Mouse (Mus musculus): ENCODE measurements around the gene Cnpy4. TPM values are rescaled to one million over a fixed set of nuclear protein-coding genes. Genes with fewer than 3 reads are reported as not detected.

Gene Cnpy4
- 1 to 10 TPM; 5.9 to 7.1 TPM for total RNA-seq (2021)

DNA sequence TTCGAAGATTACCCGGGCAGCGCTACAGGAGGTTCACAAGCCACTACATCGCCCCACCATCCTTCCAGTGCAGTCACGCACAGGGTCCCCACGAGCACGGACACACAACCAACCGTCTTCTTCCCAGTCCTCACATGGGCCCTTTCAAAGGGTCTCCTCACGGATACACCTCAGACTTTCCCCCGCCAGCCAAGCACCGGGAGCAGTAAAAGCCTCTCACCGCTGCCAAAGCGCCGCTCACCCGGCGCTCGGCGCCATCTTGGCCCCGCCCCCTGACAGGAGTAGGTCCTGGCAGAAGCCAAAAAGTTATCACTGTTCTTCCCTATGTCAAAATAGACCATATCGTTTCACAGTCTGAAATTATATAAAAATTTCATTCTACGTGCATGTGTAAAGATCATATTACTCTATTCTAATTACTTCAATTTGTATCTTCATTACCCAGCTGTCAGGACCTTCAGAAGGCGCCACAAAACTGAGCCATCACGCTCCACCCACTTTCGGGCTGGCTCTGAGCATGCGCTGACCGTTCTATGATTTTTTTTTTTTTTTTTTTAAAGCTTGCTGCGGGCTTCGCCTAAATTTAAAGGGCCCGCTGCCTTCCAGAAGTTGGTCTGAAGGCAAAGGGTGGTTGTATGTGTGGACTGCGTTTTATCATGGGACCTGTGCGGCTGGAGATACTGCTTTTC lies at the start of gene Cnpy4, which contains the start of gene Taf6:
Gene Cnpy4 (plus strand): TSS at position 536 of the 689 bp plus-strand sequence.
Gene Taf6 (minus strand): TSS at position 502 of the 689 bp plus-strand sequence.
- intact Hi-C loops (cut with DNase I), result loop anchor here (2.0 kb wide), 1 partner anchor 14 kb away; the partner anchor contains the start of genes Ap4m1 and Mcm7
- DNase-seq (ENCODE audit: low spot score), result peak; percentile 69

DNA sequence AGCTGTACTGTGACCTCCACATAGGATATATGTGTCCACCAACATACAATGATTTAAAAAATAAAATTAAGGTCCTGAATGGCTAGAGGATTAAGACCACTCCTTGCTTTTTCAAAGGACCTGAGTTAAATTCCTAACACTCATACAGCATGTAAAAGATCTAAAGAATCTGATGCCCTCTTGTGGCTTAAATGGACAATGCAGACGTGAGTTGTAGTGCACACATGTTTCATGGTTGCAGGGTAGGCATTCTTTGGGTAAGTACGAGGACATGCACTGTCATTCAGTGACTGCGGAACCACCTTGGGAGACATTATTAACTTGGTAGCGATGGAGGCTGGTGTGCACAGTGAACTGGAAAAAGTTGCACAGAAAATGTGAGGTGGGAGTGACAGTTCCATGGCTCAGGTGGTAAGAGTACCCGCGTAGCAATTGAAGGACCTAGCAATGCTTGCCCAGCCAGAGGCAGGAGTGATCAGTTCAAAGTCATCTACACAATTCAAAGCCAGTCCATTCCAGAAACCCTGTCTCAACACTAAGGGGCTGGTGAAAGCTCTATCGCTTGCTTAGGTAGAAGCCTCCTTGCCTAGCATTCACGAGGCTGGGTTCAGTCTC lies 49.2 kb upstream of the Cnpy4 start:
- intact Hi-C loops (cut with DNase I), result loop anchor here (5.0 kb wide), 1 partner anchor 251 kb away; no protein-coding TSS in a partner anchor
- no peak for DNase-seq (ENCODE audit: low spot score)

DNA sequence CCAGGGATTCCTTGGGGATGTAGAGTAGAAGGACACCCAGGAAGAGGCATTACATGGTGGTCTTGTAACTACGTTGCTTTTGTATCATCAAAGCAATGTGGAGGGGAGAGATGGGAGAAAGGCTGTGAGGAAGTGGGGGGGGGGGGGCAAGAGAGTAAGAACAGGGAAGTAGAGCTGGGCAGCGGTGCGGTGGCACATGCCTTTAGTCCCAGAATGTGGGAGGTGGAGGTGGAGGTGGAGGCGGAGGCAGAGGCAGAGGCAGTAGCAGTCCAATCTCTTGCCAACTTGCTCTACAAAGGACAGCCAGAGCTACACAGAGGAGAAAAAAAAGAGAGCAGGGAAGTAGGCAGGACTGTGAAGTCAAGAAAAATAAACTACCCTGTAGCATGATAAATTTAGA lies 48.7 kb upstream of the Cnpy4 start:
- no peak for DNase-seq (ENCODE audit: low spot score)
- intact Hi-C loops (cut with DNase I), result loop anchor here (5.0 kb wide), 1 partner anchor 251 kb away; no protein-coding TSS in a partner anchor

DNA sequence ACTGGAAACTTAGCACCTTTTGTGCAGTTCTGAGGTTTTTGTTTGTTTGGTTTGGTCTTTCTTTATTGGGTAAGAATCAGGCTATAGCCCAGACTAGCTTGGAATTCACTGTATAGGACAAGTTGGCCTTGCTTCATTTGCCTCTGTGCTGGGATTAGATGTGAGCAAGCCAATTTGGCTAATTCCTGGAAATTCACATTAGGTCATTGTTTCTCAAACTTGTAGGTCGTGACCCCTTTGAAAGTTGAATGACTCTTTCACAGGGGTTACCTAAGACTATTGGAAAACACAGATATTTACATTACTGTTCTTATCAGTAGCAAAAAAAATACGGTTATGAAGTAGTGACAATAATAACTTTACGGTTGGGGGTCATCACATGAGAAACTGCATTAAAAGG lies 32.9 kb upstream of the Cnpy4 start:
- no peak for DNase-seq (ENCODE audit: low spot score)

DNA sequence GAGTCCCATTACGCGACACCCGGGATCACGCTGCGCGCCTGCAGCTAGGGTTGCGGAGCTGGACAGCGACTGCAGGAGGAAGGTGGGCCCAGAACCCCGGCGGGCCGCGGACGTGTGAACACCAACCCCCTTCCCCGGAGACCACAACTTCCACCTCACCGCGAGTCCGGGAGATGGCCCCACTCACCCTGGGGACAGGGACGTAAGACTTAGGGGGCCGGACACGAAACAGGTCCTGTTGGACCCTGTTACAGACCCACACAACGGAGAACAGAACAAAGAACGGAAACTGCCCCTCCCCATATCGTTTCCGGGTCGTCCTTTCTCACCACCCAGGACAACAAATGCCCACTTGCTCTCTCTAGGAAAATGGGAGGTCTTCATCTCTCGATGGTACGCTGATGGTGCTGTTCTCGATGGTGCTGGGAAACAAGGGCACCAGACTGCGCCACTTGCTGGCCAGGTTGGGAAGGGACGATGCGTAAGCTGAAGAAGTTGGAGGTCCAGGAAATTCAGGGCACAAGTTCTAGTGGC lies 31.8 kb upstream of the Cnpy4 start, which contains the start of gene Zfp113:
Gene Zfp113 (minus strand): TSS at position 302 of the 534 bp plus-strand sequence.
- intact Hi-C loops (cut with DNase I), result loop anchor here (2.0 kb wide), 1 partner anchor 39 kb away; the partner anchor contains the start of gene Zscan21
- peak; percentile 80 for DNase-seq (ENCODE audit: low spot score)

More for the DNA sequence above, 32.9 kb upstream of the Cnpy4 start:
- intact Hi-C loops (cut with DNase I), result loop anchor here (2.0 to 5.0 kb wide), 2 partner anchors 38 to 67 kb away; partner anchors contain the start of genes Zkscan1 and Zscan21

DNA sequence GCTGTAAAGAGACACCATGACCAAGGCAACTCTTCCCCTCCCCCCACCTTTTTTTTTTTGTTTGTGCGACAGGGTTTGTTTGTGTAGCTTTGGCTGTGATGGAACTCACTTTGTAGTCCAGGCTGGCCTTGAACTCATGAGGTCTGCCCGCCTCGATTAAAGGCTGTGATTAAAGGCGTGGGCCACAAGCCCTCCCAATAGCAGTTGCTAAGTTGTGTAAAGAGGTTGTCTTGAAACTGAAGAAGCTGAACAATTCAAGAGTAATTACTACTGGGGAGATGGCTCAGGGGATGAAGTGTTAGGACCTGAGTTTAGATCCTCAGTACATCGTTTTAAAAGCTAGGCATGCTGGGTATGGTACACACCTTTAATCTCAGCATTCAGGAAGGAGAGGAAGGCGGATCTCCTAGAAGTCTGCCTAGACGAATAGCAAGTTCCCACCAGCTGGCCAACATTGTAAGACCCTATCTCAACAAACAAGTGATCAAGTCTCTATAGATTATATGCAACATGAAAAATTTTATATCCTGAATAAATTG lies 27.0 kb upstream of the Cnpy4 start:
- intact Hi-C loops (cut with DNase I), result no loop called here

DNA sequence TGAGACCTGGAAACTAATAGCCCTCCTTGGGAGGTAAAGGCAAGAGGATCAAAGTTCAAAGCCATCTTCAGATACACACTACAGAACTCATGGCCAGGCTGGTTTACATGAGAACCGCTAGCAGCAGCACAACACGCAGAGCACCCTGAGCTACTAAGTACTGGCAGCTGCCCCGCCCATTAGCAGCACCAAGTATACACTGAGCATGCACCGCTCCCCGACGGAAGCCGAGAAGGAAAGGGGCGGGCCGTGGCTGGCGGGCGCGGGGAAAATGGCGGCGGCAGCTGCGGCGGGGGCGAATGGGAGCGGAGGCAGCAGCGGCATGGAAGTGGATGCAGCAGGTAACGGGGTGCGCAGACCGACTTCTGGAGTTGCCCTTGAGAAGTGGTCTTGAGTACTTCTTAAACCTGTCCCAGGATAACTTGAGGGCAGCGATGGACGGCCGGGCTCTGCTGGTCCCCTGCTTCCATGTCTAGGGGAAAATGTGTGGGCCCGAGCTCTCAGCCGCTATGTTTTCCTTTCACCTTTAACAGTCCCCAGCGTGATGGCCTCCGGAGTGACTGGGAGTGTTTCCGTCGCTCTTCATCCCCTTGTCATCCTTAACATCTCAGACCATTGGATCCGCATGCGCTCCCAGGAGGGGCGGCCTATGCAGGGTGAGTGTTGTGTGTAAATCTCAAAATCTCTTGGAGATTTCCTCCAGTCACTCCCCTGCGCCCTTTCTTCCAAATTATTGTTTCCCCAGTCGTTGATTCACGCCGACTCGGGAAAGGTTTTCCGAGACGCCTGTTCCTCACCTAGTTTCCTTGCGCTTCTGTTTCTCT lies 26.2 kb upstream of the Cnpy4 start, which contains the start of gene Cops6:
Gene Cops6 (plus strand): TSS at position 230 of the 824 bp plus-strand sequence.
- intact Hi-C loops (cut with DNase I), result no loop called here
- DNase-seq (ENCODE audit: low spot score), result peak; percentile 84

More for the DNA sequence above, 27.0 kb upstream of the Cnpy4 start:
- DNase-seq (ENCODE audit: low spot score), result no peak

DNA sequence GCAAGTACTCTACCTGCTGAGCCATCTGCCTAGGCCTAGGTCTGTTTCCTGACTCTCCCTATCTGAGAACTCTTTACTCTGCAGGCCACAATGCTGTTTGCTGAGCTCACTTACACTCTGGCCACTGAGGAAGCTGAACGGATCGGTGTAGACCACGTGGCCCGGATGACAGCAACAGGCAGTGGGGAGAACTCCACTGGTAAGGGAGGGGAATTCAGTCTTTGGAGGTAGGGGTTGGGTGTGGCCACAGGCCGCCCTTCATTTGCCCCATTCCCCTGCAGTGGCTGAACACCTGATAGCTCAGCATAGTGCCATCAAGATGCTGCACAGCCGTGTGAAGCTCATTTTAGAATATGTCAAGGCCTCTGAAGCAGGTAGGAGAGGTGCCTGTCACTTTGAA lies 24.2 kb upstream of the Cnpy4 start:
- no peak for DNase-seq (ENCODE audit: low spot score)
- intact Hi-C loops (cut with DNase I), result no loop called here

DNA sequence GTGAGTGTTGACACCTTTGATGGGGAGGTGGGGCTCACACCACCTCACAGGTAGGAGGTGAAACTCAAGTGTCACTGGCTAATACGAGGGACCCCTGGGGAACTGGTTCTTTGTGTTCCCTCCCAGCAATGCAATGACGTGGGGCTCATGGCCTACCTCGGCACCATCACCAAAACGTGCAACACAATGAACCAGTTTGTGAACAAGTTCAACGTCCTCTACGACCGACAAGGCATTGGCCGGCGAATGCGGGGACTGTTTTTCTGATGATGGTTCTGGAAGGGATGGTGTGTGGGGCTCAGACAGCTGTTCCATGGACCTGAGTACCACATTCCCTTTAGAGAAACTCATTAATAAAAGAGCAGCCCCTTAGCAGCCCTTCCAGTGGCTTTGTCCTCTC lies 23.7 kb upstream of the Cnpy4 start:
- intact Hi-C loops (cut with DNase I), result no loop called here
- no peak for DNase-seq (ENCODE audit: low spot score)

DNA sequence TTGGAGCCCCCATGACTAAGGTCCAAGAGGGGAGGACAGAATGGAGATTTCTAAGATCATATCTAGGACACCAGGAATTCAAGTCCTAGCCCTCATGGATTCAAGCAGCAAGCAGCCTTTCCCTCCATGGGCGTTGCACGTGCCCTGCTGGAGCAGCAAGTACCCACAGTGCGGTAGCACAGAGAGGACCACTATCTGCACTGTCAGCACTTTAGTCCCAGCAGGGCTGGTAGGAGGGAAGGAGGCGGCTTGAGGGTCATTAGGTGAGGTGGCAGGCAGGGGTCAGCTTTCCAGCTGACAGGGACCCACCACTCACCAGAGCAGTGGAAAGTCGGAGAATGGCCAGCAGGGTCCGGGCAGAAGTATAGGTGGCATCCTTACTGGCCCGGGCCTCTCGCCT lies 21.7 kb upstream of the Cnpy4 start:
- intact Hi-C loops (cut with DNase I), result loop anchor here (5.0 kb wide), 1 partner anchor 378 kb away; the partner anchor contains the start of genes Mepce and Zcwpw1

DNA sequence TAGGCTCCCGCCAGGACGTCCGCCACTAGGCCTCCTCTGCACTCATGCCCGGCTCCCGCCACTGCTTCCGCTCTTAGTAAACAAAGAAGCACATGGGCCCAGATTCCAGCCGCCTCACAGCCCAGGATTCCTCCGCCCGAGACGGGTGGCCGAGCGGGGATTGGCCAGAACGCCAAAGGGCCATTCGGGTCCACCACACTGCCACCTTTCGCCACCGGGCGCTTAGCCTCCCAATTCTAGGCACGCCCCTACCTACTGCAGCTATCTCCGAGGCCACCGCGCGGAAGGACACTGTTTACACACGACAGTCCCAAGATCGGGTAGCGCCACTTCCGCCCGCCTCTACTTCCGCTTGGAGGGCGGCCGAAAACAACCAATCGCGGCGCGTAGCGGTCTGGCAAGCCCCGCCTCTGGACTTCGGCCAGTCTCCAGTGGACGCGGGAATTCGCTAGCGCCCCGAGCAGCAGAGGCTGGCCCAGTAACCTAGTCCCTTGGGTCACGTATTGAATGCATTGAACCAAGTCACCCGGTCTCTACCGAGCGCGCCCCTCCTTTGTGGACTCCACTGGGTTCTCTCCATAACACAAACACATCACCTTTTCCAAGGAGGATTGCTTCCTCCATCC lies 16.2 kb upstream of the Cnpy4 start:
- intact Hi-C loops (cut with DNase I), result no loop called here

More for the DNA sequence above, 21.7 kb upstream of the Cnpy4 start:
- DNase-seq (ENCODE audit: low spot score), result no peak

DNA sequence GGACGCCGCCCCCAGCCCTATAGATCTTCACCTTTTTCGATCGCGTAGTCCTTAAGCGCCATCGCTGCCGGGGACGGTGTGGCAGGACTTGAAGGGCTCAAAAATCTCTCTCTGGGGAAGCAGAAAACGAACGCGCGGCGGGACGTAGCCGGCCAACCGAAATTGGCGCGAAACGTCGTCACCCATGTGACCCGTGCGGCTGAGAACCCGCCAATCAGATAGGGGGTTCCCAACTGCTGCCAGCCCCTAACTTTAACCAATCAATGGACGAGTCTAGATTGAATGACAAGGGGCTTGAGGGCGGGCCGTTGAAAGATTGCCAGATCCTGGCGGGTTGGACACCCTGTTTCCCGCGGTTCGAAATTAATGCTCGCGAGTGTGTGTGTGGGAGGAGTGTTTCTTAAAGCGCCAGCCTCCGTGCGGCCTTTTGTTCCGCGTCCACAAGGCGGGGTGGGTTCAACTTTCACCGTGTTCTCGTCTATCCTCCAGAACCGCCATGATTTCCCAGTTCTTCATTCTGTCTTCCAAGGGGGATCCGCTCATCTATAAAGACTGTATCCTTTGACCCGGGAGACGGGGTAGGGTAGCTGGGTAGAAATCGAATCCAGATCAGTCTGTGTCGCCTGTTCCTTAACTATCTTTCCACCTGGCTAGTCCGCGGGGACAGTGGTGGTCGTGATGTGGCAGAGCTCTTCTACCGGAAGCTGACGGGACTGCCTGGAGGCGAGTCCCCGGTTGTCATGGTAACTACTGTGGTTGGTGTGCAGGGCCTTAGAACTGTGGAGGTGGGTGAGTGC lies 15.4 kb upstream of the Cnpy4 start, which contains the start of the genes Ap4m1 and Mcm7:
Gene Ap4m1 (plus strand): TSS at position 308 of the 797 bp plus-strand sequence.
Gene Mcm7 (minus strand): TSS at position 728 of the 797 bp plus-strand sequence.
- intact Hi-C loops (cut with DNase I), result loop anchor here (2.0 kb wide), 1 partner anchor 15 kb away; the partner anchor contains the start of genes Cnpy4 and Taf6
- peak; percentile 97 for DNase-seq (ENCODE audit: low spot score)

More for the DNA sequence above, 16.2 kb upstream of the Cnpy4 start:
- DNase-seq (ENCODE audit: low spot score), result peak; percentile 90

DNA sequence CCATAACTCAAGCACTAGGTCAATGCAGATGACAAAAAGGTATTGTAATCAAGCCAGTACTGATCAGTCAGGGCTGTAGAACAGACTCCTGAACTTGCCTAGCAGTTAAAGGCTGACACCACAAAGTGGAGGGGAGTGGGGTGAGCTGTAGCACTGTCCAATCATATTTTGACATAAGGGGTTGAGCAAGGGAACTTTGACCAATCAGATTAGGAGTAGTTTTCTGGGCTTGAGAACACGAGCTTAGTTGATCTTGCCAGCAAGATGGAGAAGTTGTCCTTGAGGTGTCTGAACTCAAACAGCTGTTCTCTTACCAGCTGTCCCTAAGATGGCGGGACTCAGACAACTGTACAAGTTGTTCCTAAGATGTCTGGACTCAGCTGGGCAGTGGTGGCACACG lies 14.1 kb upstream of the Cnpy4 start:
- no peak for DNase-seq (ENCODE audit: low spot score)
- intact Hi-C loops (cut with DNase I), result loop anchor here (2.0 kb wide), 1 partner anchor 14 kb away; the partner anchor contains the start of genes Cnpy4 and Taf6

DNA sequence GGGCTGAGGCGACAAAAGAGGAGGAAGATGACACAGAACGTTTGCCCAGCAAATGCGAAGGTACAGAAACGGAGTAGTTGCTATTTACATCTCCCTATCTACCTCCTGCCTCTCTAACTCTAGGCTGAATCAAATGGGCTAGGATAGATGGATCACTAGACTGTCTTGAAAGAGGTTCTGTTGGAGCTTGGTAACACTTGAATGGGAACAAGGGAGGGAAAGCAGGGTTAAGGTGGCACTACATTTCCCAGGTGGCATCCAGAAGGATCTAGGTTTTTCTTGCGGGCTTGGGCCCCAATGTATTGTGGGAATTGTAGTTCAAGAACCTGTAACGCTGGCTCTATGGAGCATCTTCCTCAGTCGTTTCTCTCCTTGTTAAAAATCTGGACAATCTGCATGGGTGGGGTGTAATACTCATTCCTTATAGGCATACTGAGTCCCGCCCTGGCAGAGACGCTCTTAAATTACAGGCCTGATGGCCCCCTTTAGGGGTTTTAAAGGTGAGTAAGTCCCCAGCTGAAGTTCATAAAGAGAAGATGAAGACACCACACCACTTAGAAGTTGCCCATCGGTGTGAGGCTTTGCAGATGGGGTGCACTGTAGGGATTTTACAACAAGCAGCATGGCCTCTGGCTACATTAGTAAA lies 499 bp downstream of the Cnpy4 start:
- intact Hi-C loops (cut with DNase I), result loop anchor here (2.0 kb wide), 1 partner anchor 15 kb away; the partner anchor contains the start of genes Ap4m1 and Mcm7
- DNase-seq (ENCODE audit: low spot score), result peak; percentile 42

DNA sequence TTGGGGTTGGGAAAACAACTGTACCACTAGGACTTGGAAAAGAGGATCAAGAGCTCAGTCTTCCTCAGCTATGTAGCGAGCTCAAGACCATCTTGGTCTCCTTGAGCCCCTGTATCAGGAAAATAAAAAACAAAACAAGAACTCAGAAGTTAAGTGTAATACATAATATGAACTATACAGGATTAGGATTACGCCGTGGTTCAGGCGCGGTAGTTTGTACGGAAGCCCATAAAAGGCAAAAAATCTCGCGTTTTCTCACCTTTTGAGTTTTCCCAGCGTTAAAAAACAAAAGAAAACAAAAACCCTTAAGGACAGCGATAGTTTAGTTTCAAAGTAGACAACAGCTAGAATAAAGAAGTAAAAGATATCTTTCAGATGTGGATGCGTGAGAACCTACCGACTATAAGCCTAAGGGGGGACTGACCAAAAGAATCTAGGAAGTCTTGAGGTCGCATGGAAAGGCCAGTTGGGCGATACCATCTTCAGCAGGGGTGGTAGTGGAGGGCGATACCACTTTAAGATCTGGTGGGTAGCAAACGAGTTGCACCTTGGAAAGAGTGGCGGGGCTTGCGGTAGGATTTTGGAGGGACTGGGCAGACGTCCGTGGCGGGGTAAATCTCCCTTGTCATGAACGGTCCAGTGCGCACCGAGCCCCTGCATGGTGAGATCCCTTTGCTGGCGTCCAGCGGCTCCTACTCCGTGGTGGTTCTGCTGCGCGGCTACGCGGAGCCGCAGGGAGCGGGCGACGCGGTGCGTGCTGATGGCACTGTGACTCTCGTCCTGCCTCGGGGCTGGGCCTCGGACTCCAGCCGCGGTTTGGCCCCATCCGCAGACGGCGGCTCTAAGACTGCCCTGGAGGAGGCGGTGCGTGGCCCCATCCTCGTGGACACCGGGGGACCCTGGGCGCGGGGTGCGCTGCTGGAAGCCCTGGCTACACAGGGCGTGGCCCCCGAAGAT lies 6.8 kb downstream of the Cnpy4 start, which contains the start of gene Mblac1:
Gene Mblac1 (plus strand): TSS at position 544 of the 957 bp plus-strand sequence.
- intact Hi-C loops (cut with DNase I), result no loop called here
- DNase-seq (ENCODE audit: low spot score), result peak; percentile 67

DNA sequence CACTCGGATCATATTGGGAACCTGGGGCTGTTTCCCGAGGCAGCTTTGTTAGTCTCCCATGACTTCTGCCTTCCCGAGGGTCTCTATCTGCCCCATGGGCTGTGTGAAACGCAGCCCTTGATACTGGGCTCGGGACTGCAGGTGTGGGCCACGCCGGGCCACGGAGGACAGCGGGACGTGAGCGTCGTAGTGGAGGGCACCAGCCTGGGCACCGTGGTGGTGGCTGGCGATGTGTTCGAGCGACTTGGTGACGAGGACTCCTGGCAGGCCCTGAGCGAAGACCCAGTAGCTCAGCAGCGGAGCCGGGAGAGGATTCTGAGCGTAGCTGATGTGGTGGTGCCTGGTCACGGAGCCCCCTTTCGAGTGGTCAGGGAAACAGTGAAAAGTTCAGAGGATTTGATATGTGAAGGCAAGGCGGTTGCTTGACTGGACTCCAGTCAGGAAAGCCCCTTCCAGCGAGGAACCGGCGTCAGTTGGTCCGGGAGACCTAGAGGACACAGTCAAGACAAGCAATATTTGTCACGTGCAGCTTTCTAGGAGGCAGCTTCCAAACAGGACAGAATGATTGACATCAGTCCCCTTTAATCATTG lies 7.6 kb downstream of the Cnpy4 start:
- DNase-seq (ENCODE audit: low spot score), result no peak
- intact Hi-C loops (cut with DNase I), result no loop called here
